Mouse (Mus musculus) liver, postnatal 0 days (tissue): ENCODE data around the gene Slc7a1.

Source experiments
- CTCF ChIP-seq: sonication (generic); IDR thresholded peaks from 2 replicates; pipeline ENCODE4 v1.5.1; 2016; ENCODE audit warnings: antibody characterized with exemption, low read depth
- EP300 ChIP-seq: IDR thresholded peaks from 2 replicates; pipeline ENCODE4 v1.6.1; 2016; ENCODE audit warnings: antibody characterized with exemption, low read depth, mild to moderate bottlenecking

- no peak for TF ChIP-seq CTCF
- no peak for TF ChIP-seq EP300
Measured at GRCm38 (mm10) chr5:148372005-148372917, 27.4 kb downstream of the Slc7a1 start.
